Mouse (Mus musculus) ovary, postnatal 36 days (tissue): ENCODE measurements at regions not wholly inside any gene's neighbourhood (a gene's known extent, or its start where the extent isn't known, plus 50 kb on each side); places are given as distances from the start of the nearest gene placed in this dataset.
A peak's percentile ranks its signal among the peaks of the same experiment; 100 is the strongest.

ENCODE experiments used
- DNase-seq: peaks from one replicate; pipeline ENCODE4 v3.0.0; 2022; ENCODE audit warnings: low spot score, mixed read lengths

- DNase-seq, result no peak
These were observed 136.4 kb upstream of the Myt1l start for GRCm38 (mm10) chr12:29391756-29392155.

DNA sequence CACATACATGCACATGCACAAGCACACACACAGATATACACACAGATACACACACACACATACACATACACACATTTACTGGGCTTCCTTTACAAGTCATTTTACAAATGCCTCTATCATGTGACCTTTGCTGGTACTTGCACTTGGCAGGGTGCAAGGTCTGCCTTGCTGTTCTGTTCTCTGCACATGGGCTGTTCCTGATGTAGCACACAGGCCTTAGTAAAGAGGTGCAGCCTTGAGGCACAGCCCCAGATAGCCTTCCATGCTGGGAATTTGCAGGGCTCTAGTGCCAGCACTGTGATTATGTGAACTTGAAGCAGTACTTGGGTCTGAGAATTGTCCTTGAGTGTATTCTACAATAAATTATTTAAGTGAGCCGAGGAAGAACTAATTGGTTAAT, 133.9 kb upstream of the Myt1l start:
- no peak for DNase-seq

- DNase-seq, result no peak
These were observed 133.3 kb upstream of the Myt1l start for GRCm38 (mm10) chr12:29394881-29395280.

GRCm38 (mm10) chr12:29395401-29395982, 132.7 kb upstream of the Myt1l start:
- no peak for DNase-seq

- DNase-seq, result no peak
These were observed 123.8 kb upstream of the Myt1l start for GRCm38 (mm10) chr12:29404434-29404833.

GRCm38 (mm10) chr12:29409336-29410055, 118.7 kb upstream of the Myt1l start:
- no peak for DNase-seq

GRCm38 (mm10) chr12:29433936-29434335, 94.2 kb upstream of the Myt1l start:
- no peak for DNase-seq

- no peak for DNase-seq
These were observed 88.7 kb upstream of the Myt1l start for GRCm38 (mm10) chr12:29439343-29440019.

DNA sequence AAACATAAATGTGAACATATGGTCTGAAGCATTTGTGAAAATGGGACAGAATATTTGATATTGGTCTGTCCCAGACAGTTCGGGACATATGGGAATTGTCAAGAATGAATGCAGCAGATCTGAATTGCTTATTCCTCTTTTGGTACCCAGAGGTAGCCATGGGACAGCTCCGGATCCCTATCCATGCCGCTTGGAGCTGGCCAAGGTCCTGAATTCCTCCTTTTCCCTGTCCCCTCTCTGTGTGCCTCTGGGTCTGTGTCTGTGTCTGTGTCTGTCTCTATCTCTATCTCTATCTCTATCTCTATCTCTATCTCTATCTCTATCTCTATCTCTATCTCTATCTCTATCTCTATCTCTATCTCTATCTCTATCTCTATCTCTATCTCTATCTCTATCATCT, 63.0 kb upstream of the Myt1l start:
- DNase-seq, result peak; percentile 64
